Mouse (Mus musculus) hindbrain, embryonic 13.5 days (tissue): ENCODE data around the gene C2cd2l. TPM values are rescaled to one million over a fixed set of nuclear protein-coding genes. Genes with fewer than 3 reads are reported as not detected.
"Not testable (repeated sequence)": the region's sequence is repeated elsewhere in the genome, so short reads cannot be mapped to it uniquely, and the experiment has no call there.

Source experiments
- ATAC-seq: fragments of 200-750 bp; cut with Nextera tagmentation; 2 replicates; pipeline ENCODE4 v1.8.0; 2017; ENCODE audit warnings: moderate TSS enrichment; ENCODE audit not compliant: low FRiP score
- H3K27ac ChIP-seq: fragments of 300-500 bp; sonication (generic); 2 replicates; pipeline ENCODE4 v1.5.1; 2015; ENCODE audit warnings: inconsistent platforms, mild to moderate bottlenecking, moderate library complexity
- H3K27me3 ChIP-seq: fragments of 300-500 bp; sonication (generic); 2 replicates; pipeline ENCODE4 v1.6.1; 2015; ENCODE audit warnings: mild to moderate bottlenecking, inconsistent platforms
- H3K36me3 ChIP-seq: fragments of 300-500 bp; sonication (generic); 2 replicates; pipeline ENCODE4 v1.6.1; 2015; ENCODE audit warnings: mild to moderate bottlenecking, inconsistent platforms
- H3K4me1 ChIP-seq: fragments of 300-500 bp; sonication (generic); replicated peaks from 2 replicates; pipeline ENCODE4 v1.6.1; 2015; ENCODE audit warnings: inconsistent platforms
- H3K4me2 ChIP-seq: fragments of 300-500 bp; sonication (generic); 2 replicates; pipeline ENCODE4 v1.6.1; 2015; ENCODE audit warnings: inconsistent platforms, mild to moderate bottlenecking, moderate library complexity
- H3K4me3 ChIP-seq: fragments of 300-500 bp; sonication (generic); 2 replicates; pipeline ENCODE4 v1.5.1; 2015; ENCODE audit warnings: mild to moderate bottlenecking, inconsistent platforms
- H3K9ac ChIP-seq: fragments of 300-500 bp; sonication (generic); 2 replicates; pipeline ENCODE4 v1.6.1; 2015; ENCODE audit warnings: mild to moderate bottlenecking, inconsistent platforms
- H3K9me3 ChIP-seq: fragments of 300-500 bp; sonication (generic); 2 replicates; pipeline ENCODE4 v1.6.1; 2016; ENCODE audit warnings: inconsistent platforms
- WGBS: fragments of 180-500 bp; shearing (Covaris S2); methylation state at CpG from one replicate; pipeline ENCODE4 v1.1.7; 2015; 5-methylcytosine and 5-hydroxymethylcytosine counted together
- polyA plus RNA-seq: library from polyadenylated mRNA; unstranded; fragments of >200 nt; fragmentation: Nextera tagmentation; extraction: Ambion mirVana; gene quantifications from 2 replicates; pipeline ENCODE4 v1.2.1, GENCODE M21; 2015

Gene C2cd2l
- polyA plus RNA-seq, 1 experiment from 2014 or later, result 21.6 TPM

GRCm38 (mm10) chr9:44335331-44336092, 15.4 kb upstream of the C2cd2l start:
- peak overlapping the region; percentile 86 for H3K4me3 ChIP-seq
- peaks cover 26% of the 10 kb centered on the region for H3K4me1 ChIP-seq
- no peaks in the 10 kb centered on the region for H3K27me3 ChIP-seq
- peak overlapping the region; percentile 96 for H3K27ac ChIP-seq
- H3K9ac ChIP-seq, result peak overlapping the region; percentile 95
- no peak; the same call in 1 of the 2 replicates for ATAC-seq
- H3K4me2 ChIP-seq, result peak overlapping the region; percentile 93
- H3K36me3 ChIP-seq, result peaks cover 50% of the 10 kb centered on the region
- no peaks in the 10 kb centered on the region for H3K9me3 ChIP-seq
- WGBS, result under 1% methylated on average over 50 of the region's 50 CpGs

GRCm38 (mm10) chr9:44334396-44335330, 14.6 kb upstream of the C2cd2l start, which contains the start of gene H2afx:
H2afx (plus strand) TSS chr9:44334694.
- under 1% methylated on average over 91 of the region's 91 CpGs for WGBS
- peak; percentile 97 for ATAC-seq
- H3K27me3 ChIP-seq, result no peaks in the 10 kb centered on the region

GRCm38 (mm10) chr9:44332918-44333638, 13.0 kb upstream of the C2cd2l start:
- Histone ChIP-seq H3K4me3 (no peak overlapping the region), H3K9me3 (no peaks in the 10 kb centered on the region), H3K4me1 (peaks cover 26% of the 10 kb centered on the region), H3K36me3 (peaks cover 58% of the 10 kb centered on the region), H3K9ac (no peak overlapping the region), H3K27ac (no peak overlapping the region), H3K4me2 (no peak overlapping the region), H3K27me3 (no peaks in the 10 kb centered on the region)
- WGBS, result 97% methylated on average over 13 of the region's 13 CpGs
- no peak for ATAC-seq

More at GRCm38 (mm10) chr9:44334396-44335330, 14.6 kb upstream of the C2cd2l start, which contains the start of gene H2afx:
- Histone ChIP-seq H3K9ac (peak within 1 kb of the TSS; percentile 95), H3K9me3 (no peaks in the 10 kb centered on the region), H3K4me2 (peak within 1 kb of the TSS; percentile 93), H3K4me1 (peaks cover 26% of the 10 kb centered on the region), H3K4me3 (peak within 1 kb of the TSS; percentile 86), H3K36me3 (peaks cover 58% of the 10 kb centered on the region), H3K27ac (peak within 1 kb of the TSS; percentile 96)

- WGBS, result 93% methylated on average over 6 of the region's 6 CpGs
- ATAC-seq, result no peak
- no peak overlapping the region for H3K4me3 ChIP-seq
- no peak overlapping the region for H3K9ac ChIP-seq
- H3K27ac ChIP-seq, result no peak overlapping the region
- H3K4me1 ChIP-seq, result peaks cover 16% of the 10 kb centered on the region
- no peaks in the 10 kb centered on the region for H3K9me3 ChIP-seq
- H3K36me3 ChIP-seq, result peaks cover 51% of the 10 kb centered on the region
- H3K4me2 ChIP-seq, result no peak overlapping the region
- no peaks in the 10 kb centered on the region for H3K27me3 ChIP-seq
These were observed 10.7 kb upstream of the C2cd2l start for GRCm38 (mm10) chr9:44330736-44331135.

- Histone ChIP-seq H3K4me3 (peak overlapping the region; percentile 86), H3K9ac (peak overlapping the region; percentile 92)
These were observed 7.8 kb upstream of the C2cd2l start for GRCm38 (mm10) chr9:44327926-44328325.

GRCm38 (mm10) chr9:44327064-44327711, 7.1 kb upstream of the C2cd2l start:
- Histone ChIP-seq H3K4me1 (peaks cover 15% of the 10 kb centered on the region), H3K27ac (peak overlapping the region; percentile 94), H3K36me3 (peaks cover 34% of the 10 kb centered on the region), H3K9me3 (no peaks in the 10 kb centered on the region), H3K4me3 (peak overlapping the region; percentile 86), H3K9ac (peak overlapping the region; percentile 92), H3K4me2 (peak overlapping the region; percentile 88), H3K27me3 (no peaks in the 10 kb centered on the region)
- under 1% methylated on average over 22 of the region's 22 CpGs for WGBS
- peak; percentile 43 for ATAC-seq

More at GRCm38 (mm10) chr9:44327926-44328325, 7.8 kb upstream of the C2cd2l start:
- Histone ChIP-seq H3K36me3 (peaks cover 41% of the 10 kb centered on the region), H3K9me3 (no peaks in the 10 kb centered on the region), H3K4me2 (peak overlapping the region; percentile 88), H3K27me3 (no peaks in the 10 kb centered on the region), H3K4me1 (peaks cover 15% of the 10 kb centered on the region), H3K27ac (no peak overlapping the region)
- ATAC-seq, result no peak
- WGBS, result 90% methylated on average over 5 of the region's 5 CpGs

- peak overlapping the region; percentile 86 for H3K4me3 ChIP-seq
- H3K4me1 ChIP-seq, result peaks cover 15% of the 10 kb centered on the region
- no peaks in the 10 kb centered on the region for H3K27me3 ChIP-seq
- H3K9me3 ChIP-seq, result no peaks in the 10 kb centered on the region
- WGBS, result under 1% methylated on average over 38 of the region's 38 CpGs
- peak overlapping the region; percentile 88 for H3K4me2 ChIP-seq
- H3K27ac ChIP-seq, result peak overlapping the region; percentile 94
- peak overlapping the region; percentile 92 for H3K9ac ChIP-seq
- peak; percentile 94 for ATAC-seq
- peaks cover 28% of the 10 kb centered on the region for H3K36me3 ChIP-seq
These were observed 6.4 kb upstream of the C2cd2l start for GRCm38 (mm10) chr9:44326371-44327063.

GRCm38 (mm10) chr9:44325768-44326370, 5.8 kb upstream of the C2cd2l start, which contains the start of gene Dpagt1:
Dpagt1 (plus strand) TSS chr9:44326019.
- WGBS, result 6% methylated on average over 12 of the region's 12 CpGs
- Histone ChIP-seq H3K4me3 (peak within 1 kb of the TSS; percentile 86), H3K9ac (peak within 1 kb of the TSS; percentile 92)

GRCm38 (mm10) chr9:44325032-44325767, 5.1 kb upstream of the C2cd2l start:
- peaks cover 15% of the 10 kb centered on the region for H3K36me3 ChIP-seq
- WGBS, result 71% methylated on average over 7 of the region's 8 CpGs
- peaks cover 23% of the 10 kb centered on the region for H3K4me1 ChIP-seq
- peak overlapping the region; percentile 94; the same call in 1 of the 2 replicates for H3K27ac ChIP-seq
- peak overlapping the region; percentile 88 for H3K4me2 ChIP-seq
- H3K27me3 ChIP-seq, H3K9me3 ChIP-seq, ATAC-seq: not testable (repeated sequence)
- peak overlapping the region; percentile 86 for H3K4me3 ChIP-seq
- peak overlapping the region; percentile 92; the same call in 1 of the 2 replicates for H3K9ac ChIP-seq

More at GRCm38 (mm10) chr9:44325768-44326370, 5.8 kb upstream of the C2cd2l start, which contains the start of gene Dpagt1:
- Histone ChIP-seq H3K27ac (peak within 1 kb of the TSS; percentile 94), H3K4me2 (peak within 1 kb of the TSS; percentile 88), H3K27me3 (no peaks in the 10 kb centered on the region), H3K9me3 (no peaks in the 10 kb centered on the region), H3K4me1 (peaks cover 18% of the 10 kb centered on the region), H3K36me3 (peaks cover 21% of the 10 kb centered on the region)
- ATAC-seq, result peak; percentile 53; the same call in 1 of the 2 replicates

GRCm38 (mm10) chr9:44324147-44324546, 4.1 kb upstream of the C2cd2l start:
- Histone ChIP-seq H3K36me3 (peaks cover 5% of the 10 kb centered on the region), H3K4me2 (no peak overlapping the region), H3K9me3 (no peaks in the 10 kb centered on the region), H3K4me3 (no peak overlapping the region), H3K4me1 (peaks cover 26% of the 10 kb centered on the region), H3K27ac (no peak overlapping the region), H3K27me3 (no peaks in the 10 kb centered on the region), H3K9ac (no peak overlapping the region)
- WGBS, result 82% methylated on average over 6 of the region's 6 CpGs
- no peak for ATAC-seq
